Mouse (Mus musculus): Measurements from ENCODE around the gene Ccl22.

GRCm38 (mm10) chr8:94770945-94771344 lies 25.6 kb downstream of the Ccl22 start:
- TF ChIP-seq CTCF (IDR thresholded peaks at IDR 0.05; ENCODE audit: control insufficient read depth, insufficient read depth, insufficient read length) (no peak), MAX (IDR thresholded peaks at IDR 0.05) (no peak), USF1 (IDR thresholded peaks at IDR 0.05; ENCODE audit: low read depth) (no peak), MYOG (IDR thresholded peaks at IDR 0.05; ENCODE audit: control insufficient read depth, extremely low read depth, insufficient read length) (no peak)
